Mouse (Mus musculus) small intestine, adult 2 months (tissue): ENCODE measurements around the gene C130026I21Rik.
"Not testable (repeated sequence)": the region's sequence is repeated elsewhere in the genome, so short reads cannot be mapped to it uniquely, and the experiment has no call there.

ENCODE experiments used
- CTCF ChIP-seq: fragments of 200-500 bp; IDR thresholded peaks from 2 replicates; pipeline ENCODE4 v1.5.1; 2012; ENCODE audit warnings: low read depth, mild to moderate bottlenecking, control low read depth, inconsistent platforms, low read length, moderate library complexity, mixed read lengths; ENCODE audit not compliant: insufficient replicate concordance, insufficient read length; ENCODE audit errors: extremely low read depth
- POLR2A ChIP-seq: fragments of 200-500 bp; IDR thresholded peaks from 2 replicates; pipeline ENCODE4 v1.6.1; 2012; ENCODE audit warnings: low read depth, mild to moderate bottlenecking, control low read depth, inconsistent platforms, low read length, moderate library complexity

GRCm38 (mm10) chr1:84994461-84994860, 275.9 kb downstream of the C130026I21Rik start:
- TF ChIP-seq CTCF, POLR2A: not testable (repeated sequence)
